Mouse (Mus musculus) neural tube, postnatal 0 days (tissue): Measurements from ENCODE around the gene Cdc20b. TPM values are rescaled to one million over a fixed set of nuclear protein-coding genes. Genes with fewer than 3 reads are reported as not detected.

Experiments
- microRNA counts: library from miRNA; unstranded; fragments of <30 nt; microRNA quantifications from one replicate; lab custom pipeline; 2015
- microRNA-seq: library from miRNA; unstranded; fragments of <30 nt; microRNA quantifications from one replicate; pipeline ENCODE4, GENCODE M21; 2016
- polyA plus RNA-seq: library from polyadenylated mRNA; unstranded; fragments of >200 nt; fragmentation: Nextera tagmentation; extraction: Ambion mirVana; gene quantifications from 2 replicates; pipeline ENCODE4 v1.2.1, GENCODE M21; 2015

The Cdc20b gene
- not detected in 2 replicates for polyA plus RNA-seq

GRCm38 (mm10) chr13:113034950-113035421, at the start of gene Cdc20b:
Gene Cdc20b, plus strand, starts transcription at chr13:113035111.

DNA sequence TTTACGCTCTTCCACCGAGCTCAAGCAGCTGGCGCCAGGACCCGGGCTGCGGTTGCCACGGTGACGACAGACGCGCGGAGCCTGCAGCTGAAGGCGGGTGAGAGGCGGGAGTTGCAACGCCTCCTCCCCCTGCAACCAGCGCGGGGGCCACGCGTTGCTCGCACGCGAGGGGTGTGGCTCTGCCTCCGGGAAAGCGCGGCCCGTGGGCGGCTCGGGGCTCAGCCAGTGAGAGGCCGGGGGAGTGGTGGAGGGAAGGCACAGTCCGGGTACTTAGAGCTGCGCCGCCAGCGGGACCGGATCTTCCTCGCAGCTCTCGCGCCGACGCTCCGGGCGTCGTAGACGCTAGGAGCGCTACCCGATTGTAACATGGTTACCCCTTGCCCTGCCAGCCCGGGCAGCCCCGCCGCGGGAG, 47.4 kb upstream of the Cdc20b start, which contains the start of gene Ccno:
Ccno (plus strand) TSS at position 271 of the 412 bp plus-strand sequence.

GRCm38 (mm10) chr13:112993531-112994152, 41.3 kb upstream of the Cdc20b start, which contains the start of gene Mcidas:
Gene Mcidas, plus strand, starts transcription at chr13:112993845.

GRCm38 (mm10) chr13:113046211-113046883, 11.4 kb downstream of the Cdc20b start, which contains the start of gene Gpx8:
Gene Gpx8, minus strand, starts transcription at chr13:113046410.

GRCm38 (mm10) chr13:113100879-113101278, 66.0 kb downstream of the Cdc20b start, which contains the start of gene Gzma:
Gene Gzma, minus strand, starts transcription at chr13:113100981.

MicroRNAs within 50 kb of the gene (microRNA counts, 519-probe panel; counts per million panel counts)
- microRNA mmu-miR-449a (lab: Ali Mortazavi, UCI) (40.5 counts per million), microRNA mmu-miR-449b (lab: Ali Mortazavi, UCI) (40.5 counts per million), microRNA mmu-miR-449c (lab: Ali Mortazavi, UCI) (40.5 counts per million)

Small RNAs within 50 kb of the gene (microRNA-seq; reads per million reads assigned to microRNA genes)
- gene Mir449a = 41.8 reads per million, percentile 34 among the genes with 10 or more reads in this experiment
- not detected for gene Mir449b
- not detected for gene Mir449c

Other genes with a start within 250 kb of the Cdc20b start
- 99.7 and 101 TPM in 2 replicates for gene Plpp1, start 234.3 kb upstream of the Cdc20b start, polyA plus RNA-seq
- 33.9 and 36.3 TPM in 2 replicates for gene Mtrex, start 107.7 kb upstream of the Cdc20b start, polyA plus RNA-seq
- gene Dhx29, start 107.7 kb upstream of the Cdc20b start, polyA plus RNA-seq = 33.0 and 34.7 TPM in 2 replicates
- 0.36 and 0.74 TPM in 2 replicates for gene Ccno, start 47.3 kb upstream of the Cdc20b start, polyA plus RNA-seq
- 0.14 and 0.19 TPM in 2 replicates for gene Mcidas, start 41.3 kb upstream of the Cdc20b start, polyA plus RNA-seq
- 52.8 and 61.3 TPM in 2 replicates for gene Gpx8, start 11.3 kb downstream of the Cdc20b start, polyA plus RNA-seq
- gene Gzma, start 65.9 kb downstream of the Cdc20b start, polyA plus RNA-seq = not detected in 2 replicates
- gene Esm1, start 174.5 kb downstream of the Cdc20b start, polyA plus RNA-seq = 0.98 and 1.5 TPM in 2 replicates
- not detected in 2 replicates for gene Gzmk, start 190.8 kb downstream of the Cdc20b start, polyA plus RNA-seq